9 mouse cellular contexts compared by ENCODE assay signal in the genomic region with DNA sequence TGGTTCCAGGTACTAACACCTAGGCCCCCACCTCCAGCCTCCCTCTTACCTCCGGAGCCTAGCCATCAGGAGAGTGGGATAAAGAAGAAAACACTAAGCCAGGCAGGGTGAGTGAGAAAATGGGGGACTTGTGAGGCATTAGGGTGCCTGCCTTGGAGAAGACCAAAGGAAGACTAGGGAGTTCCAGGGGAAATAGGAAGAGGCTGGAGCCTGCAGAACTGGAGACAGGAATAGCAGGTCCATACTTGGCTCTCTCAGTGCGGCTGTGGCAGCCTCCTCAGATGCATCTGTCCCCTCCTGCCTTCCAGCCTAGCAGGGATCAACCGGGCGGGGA. TPM values are rescaled to one million over a fixed set of nuclear protein-coding genes. Genes with fewer than 3 reads are reported as not detected.
DNase-seq lines count a peak whose midpoint lies in the region; ATAC-seq and TF ChIP-seq lines count a peak whose summit lies in the region.
"Had no signal": no experiment of that assay in that cellular context is flagged by ENCODE, and none has a peak within 500 bp of the region (broad histone marks: within the 10 kb centered on the region; RNA-seq: fewer than 3 reads in every experiment).

No protein-coding gene starts in this region.

- H3K27ac ChIP-seq in liver, postnatal 0 days (ENCODE audit: low read depth), result no peak overlapping the region
- H3K27ac ChIP-seq in liver, embryonic 12.5 days, result no peak overlapping the region
- no peak overlapping the region for H3K27ac ChIP-seq in hindbrain, embryonic 16.5 days (ENCODE audit: low read depth, low read length)
- no peak overlapping the region for H3K27ac ChIP-seq in midbrain, postnatal 0 days (ENCODE audit: low read depth, low read length)

- H3K9me3 ChIP-seq in liver, postnatal 0 days (ENCODE audit: low read length), result no peaks in the 10 kb centered on the region
- H3K9me3 ChIP-seq in liver, embryonic 12.5 days (replicated peaks), result no peaks in the 10 kb centered on the region
- no peaks in the 10 kb centered on the region for H3K9me3 ChIP-seq in hindbrain, embryonic 16.5 days (ENCODE audit: control insufficient read depth, low read length)
- no peaks in the 10 kb centered on the region for H3K9me3 ChIP-seq in midbrain, postnatal 0 days (ENCODE audit: low read length)

- no peak overlapping the region for H3K4me2 ChIP-seq in liver, postnatal 0 days (ENCODE audit: low read depth, low read length)
- no peak overlapping the region for H3K4me2 ChIP-seq in liver, embryonic 12.5 days
- H3K4me2 ChIP-seq in hindbrain, embryonic 16.5 days (ENCODE audit: low read length), result peak overlapping the region; percentile 84
- H3K4me2 ChIP-seq in midbrain, postnatal 0 days (ENCODE audit: low read depth, low read length, poor library complexity, severe bottlenecking), result peak overlapping the region; percentile 83

- peaks cover 6% of the 10 kb centered on the region for H3K4me1 ChIP-seq in liver, postnatal 0 days (ENCODE audit: insufficient read depth)
- peaks cover 9% of the 10 kb centered on the region for H3K4me1 ChIP-seq in liver, embryonic 12.5 days
- H3K4me1 ChIP-seq in hindbrain, embryonic 16.5 days (ENCODE audit: control insufficient read depth, insufficient read depth, low read depth, low read length), result peaks cover 14% of the 10 kb centered on the region
- 0 out of 2 replicates have a peak, but pooled peaks cover 6% of the 10 kb centered on the region for H3K4me1 ChIP-seq in midbrain, postnatal 0 days (ENCODE audit: insufficient read depth, low read length)

- peak overlapping the region; percentile 38; the same call in 1 of the 2 replicates for H3K4me3 ChIP-seq in liver, postnatal 0 days (ENCODE audit: low read depth, low read length)
- H3K4me3 ChIP-seq in liver, embryonic 12.5 days, result no peak overlapping the region
- H3K4me3 ChIP-seq in hindbrain, embryonic 16.5 days (ENCODE audit: low read length), result peak overlapping the region; percentile 51
- H3K4me3 ChIP-seq in midbrain, postnatal 0 days (ENCODE audit: low read depth, low read length), result peak overlapping the region; percentile 51

- no peak for TF ChIP-seq EP300 in liver, postnatal 0 days (IDR thresholded peaks at IDR 0.05; ENCODE audit: low read depth)

- no peak overlapping the region for H3K9ac ChIP-seq in liver, postnatal 0 days (replicated peaks)
- H3K9ac ChIP-seq in liver, embryonic 12.5 days, result no peak overlapping the region
- H3K9ac ChIP-seq in hindbrain, embryonic 16.5 days (ENCODE audit: low read depth, low read length), result peak overlapping the region; percentile 74
- 0 out of 2 replicates have a peak overlapping the region, but pooled peaks have one; percentile 62 for H3K9ac ChIP-seq in midbrain, postnatal 0 days (replicated peaks; ENCODE audit: low read length, poor library complexity, severe bottlenecking)

- intact Hi-C loops in heart, postnatal 25 days (cut with DNase I), result no loop called here

- peaks cover 63% of the 10 kb centered on the region for H3K27me3 ChIP-seq in liver, postnatal 0 days (ENCODE audit: insufficient read depth, low read length)
- peaks cover 89% of the 10 kb centered on the region for H3K27me3 ChIP-seq in liver, embryonic 12.5 days (replicated peaks)
- peaks cover 44% of the 10 kb centered on the region for H3K27me3 ChIP-seq in hindbrain, embryonic 16.5 days (replicated peaks; ENCODE audit: control insufficient read depth, insufficient read depth, low read length)
- H3K27me3 ChIP-seq in midbrain, postnatal 0 days (ENCODE audit: insufficient read depth, low read length), result peaks cover 42% of the 10 kb centered on the region

- DNase-seq in heart, adult 11 months, result peak; percentile 82
- DNase-seq in heart, postnatal 25 days (ENCODE audit: low spot score), result no peak
- DNase-seq in liver, postnatal 0 days, result no peak
- no peak for DNase-seq in midbrain, postnatal 0 days (ENCODE audit: low spot score)
- DNase-seq in right cerebral cortex, postnatal 36 days (ENCODE audit: low spot score in 2 of 2), result no peak

- H3K36me3 ChIP-seq in liver, postnatal 0 days (replicated peaks; ENCODE audit: insufficient read depth, low read length), result no peaks in the 10 kb centered on the region
- H3K36me3 ChIP-seq in liver, embryonic 12.5 days, result no peaks in the 10 kb centered on the region
- H3K36me3 ChIP-seq in hindbrain, embryonic 16.5 days (ENCODE audit: control insufficient read depth, insufficient read depth, low read length), result no peaks in the 10 kb centered on the region
- peaks cover 4% of the 10 kb centered on the region; the same call in 1 of the 2 replicates for H3K36me3 ChIP-seq in midbrain, postnatal 0 days (ENCODE audit: insufficient read depth, low read length)

- ATAC-seq in liver, postnatal 0 days, result no peak
- no peak for ATAC-seq in liver, embryonic 12.5 days
- ATAC-seq in hindbrain, embryonic 16.5 days, result no peak
- ATAC-seq in midbrain, postnatal 0 days (ENCODE audit: low FRiP score), result no peak
- no peak for ATAC-seq in inflammation-experienced regulatory T-cells, adult 6 months

- no peak for TF ChIP-seq CTCF in liver, postnatal 0 days (IDR thresholded peaks at IDR 0.05; ENCODE audit: low read depth)
- no peak for TF ChIP-seq CTCF in midbrain, postnatal 0 days (IDR thresholded peaks at IDR 0.05)

- WGBS in liver, postnatal 0 days (ENCODE audit: insufficient replicate concordance), result 37% methylated on average over 4 of the region's 4 CpGs
- 23% methylated on average over 4 of the region's 4 CpGs for WGBS in liver, embryonic 12.5 days (ENCODE audit: insufficient replicate concordance)
- WGBS in hindbrain, embryonic 16.5 days, result 22% methylated on average over 4 of the region's 4 CpGs
- 12% methylated on average over 4 of the region's 4 CpGs for WGBS in midbrain, postnatal 0 days

RNA-seq across cellular contexts. Expression of a gene that starts 1.2 kb away (rescaled TPM):
- under 1 TPM; 0.20 to 0.36 TPM for total RNA-seq in heart, postnatal 25 days (2021)
- polyA plus RNA-seq in liver, postnatal 0 days (2015; fragmentation: Nextera tagmentation; extraction: Ambion mirVana), result 0.06 and 0.09 TPM in 2 replicates
- polyA plus RNA-seq in liver, embryonic 12.5 days (2016; fragmentation: Nextera tagmentation; extraction: Ambion mirVana), result 0.05 TPM in 1 of 2 replicates, not detected in the other
- polyA plus RNA-seq in hindbrain, embryonic 16.5 days (2015; fragmentation: Nextera tagmentation; extraction: Ambion mirVana), result 14.4 and 19.1 TPM in 2 replicates
- 7.9 and 13.6 TPM in 2 replicates for total RNA-seq in midbrain, postnatal 0 days (2014; rRNA removed)
- 17.8 and 18.0 TPM in 2 replicates for polyA plus RNA-seq in midbrain, postnatal 0 days (2015; fragmentation: Nextera tagmentation; extraction: Ambion mirVana)
- not detected for polyA plus RNA-seq in inflammation-experienced regulatory T-cells, adult 6 months (2017; shearing (Covaris generic))
- total RNA-seq: hematopoietic stem cell, adult 5-6 weeks had no signal

RNA-seq across cellular contexts. Expression of a gene that starts 7.9 kb away (rescaled TPM):
- not detected for total RNA-seq in heart, postnatal 25 days (2021)
- 0.81 TPM in 2 replicates for polyA plus RNA-seq in liver, postnatal 0 days (2015; fragmentation: Nextera tagmentation; extraction: Ambion mirVana)
- polyA plus RNA-seq in liver, embryonic 12.5 days (2016; fragmentation: Nextera tagmentation; extraction: Ambion mirVana), result 0.80 and 0.93 TPM in 2 replicates
- 2.9 and 3.3 TPM in 2 replicates for polyA plus RNA-seq in hindbrain, embryonic 16.5 days (2015; fragmentation: Nextera tagmentation; extraction: Ambion mirVana)
- total RNA-seq in midbrain, postnatal 0 days (2014; rRNA removed), result 0.52 and 1.1 TPM in 2 replicates
- 2.1 and 3.0 TPM in 2 replicates for polyA plus RNA-seq in midbrain, postnatal 0 days (2015; fragmentation: Nextera tagmentation; extraction: Ambion mirVana)
- under 1 TPM in 1 of 3 experiments, not detected in 2; 0.59 TPM for polyA plus RNA-seq in inflammation-experienced regulatory T-cells, adult 6 months (2017; shearing (Covaris generic))
- total RNA-seq: hematopoietic stem cell, adult 5-6 weeks had no signal

RNA-seq across cellular contexts. Expression of a gene that starts 8.6 kb away (rescaled TPM):
- total RNA-seq in heart, postnatal 25 days (2021), result 10 to 100 TPM; 24.4 to 27.3 TPM
- polyA plus RNA-seq in liver, postnatal 0 days (2015; fragmentation: Nextera tagmentation; extraction: Ambion mirVana), result 29.9 and 30.6 TPM in 2 replicates
- polyA plus RNA-seq in liver, embryonic 12.5 days (2016; fragmentation: Nextera tagmentation; extraction: Ambion mirVana), result 36.4 and 37.6 TPM in 2 replicates
- polyA plus RNA-seq in hindbrain, embryonic 16.5 days (2015; fragmentation: Nextera tagmentation; extraction: Ambion mirVana), result 96.0 and 109 TPM in 2 replicates
- 50.3 and 55.9 TPM in 2 replicates for total RNA-seq in midbrain, postnatal 0 days (2014; rRNA removed)
- 91.6 and 104 TPM in 2 replicates for polyA plus RNA-seq in midbrain, postnatal 0 days (2015; fragmentation: Nextera tagmentation; extraction: Ambion mirVana)
- 10 to 100 TPM; 42.9 to 55.0 (median 47.6) TPM for polyA plus RNA-seq in inflammation-experienced regulatory T-cells, adult 6 months (2017; shearing (Covaris generic))

RNA-seq across cellular contexts. Expression of a gene that starts 9.2 kb away (rescaled TPM):
- 10 to 100 TPM; 35.0 to 38.8 TPM for total RNA-seq in heart, postnatal 25 days (2021)
- 8.9 and 10.2 TPM in 2 replicates for polyA plus RNA-seq in liver, postnatal 0 days (2015; fragmentation: Nextera tagmentation; extraction: Ambion mirVana)
- 8.8 and 9.9 TPM in 2 replicates for polyA plus RNA-seq in liver, embryonic 12.5 days (2016; fragmentation: Nextera tagmentation; extraction: Ambion mirVana)
- 67.1 and 77.6 TPM in 2 replicates for polyA plus RNA-seq in hindbrain, embryonic 16.5 days (2015; fragmentation: Nextera tagmentation; extraction: Ambion mirVana)
- total RNA-seq in midbrain, postnatal 0 days (2014; rRNA removed), result 88.5 and 101 TPM in 2 replicates
- polyA plus RNA-seq in midbrain, postnatal 0 days (2015; fragmentation: Nextera tagmentation; extraction: Ambion mirVana), result 77.6 and 78.8 TPM in 2 replicates
- polyA plus RNA-seq in inflammation-experienced regulatory T-cells, adult 6 months (2017; shearing (Covaris generic)), result 10 to 100 TPM in 1 of 3 experiments, 1 to 10 TPM in 2; 4.6 to 13.0 (median 9.1) TPM

RNA-seq across cellular contexts. Expression of a gene that starts 11.5 kb away (rescaled TPM):
- 100 to 1,000 TPM; 146 to 156 TPM for total RNA-seq in heart, postnatal 25 days (2021)
- 7.7 and 8.2 TPM in 2 replicates for polyA plus RNA-seq in liver, postnatal 0 days (2015; fragmentation: Nextera tagmentation; extraction: Ambion mirVana)
- polyA plus RNA-seq in liver, embryonic 12.5 days (2016; fragmentation: Nextera tagmentation; extraction: Ambion mirVana), result 6.5 and 6.8 TPM in 2 replicates
- polyA plus RNA-seq in hindbrain, embryonic 16.5 days (2015; fragmentation: Nextera tagmentation; extraction: Ambion mirVana), result 17.7 and 17.8 TPM in 2 replicates
- 31.6 and 40.7 TPM in 2 replicates for total RNA-seq in midbrain, postnatal 0 days (2014; rRNA removed)
- polyA plus RNA-seq in midbrain, postnatal 0 days (2015; fragmentation: Nextera tagmentation; extraction: Ambion mirVana), result 7.2 and 7.3 TPM in 2 replicates
- 1 to 10 TPM; 2.3 to 4.4 (median 4.2) TPM for polyA plus RNA-seq in inflammation-experienced regulatory T-cells, adult 6 months (2017; shearing (Covaris generic))

Comparison
In these comparisons a context has a peak if more than half of its experiments do, and no peak if none do; other contexts are left out.
1. H3K4me2 ChIP-seq: peak in hindbrain, embryonic 16.5 days (single experiment) and midbrain, postnatal 0 days (single experiment); none in liver, postnatal 0 days (single experiment) and liver, embryonic 12.5 days (single experiment).
2. H3K9ac ChIP-seq: peak in hindbrain, embryonic 16.5 days (single experiment) and midbrain, postnatal 0 days (single experiment); none in liver, postnatal 0 days (single experiment) and liver, embryonic 12.5 days (single experiment).